Mouse (Mus musculus): ENCODE measurements around the gene Fam53b.

DNA sequence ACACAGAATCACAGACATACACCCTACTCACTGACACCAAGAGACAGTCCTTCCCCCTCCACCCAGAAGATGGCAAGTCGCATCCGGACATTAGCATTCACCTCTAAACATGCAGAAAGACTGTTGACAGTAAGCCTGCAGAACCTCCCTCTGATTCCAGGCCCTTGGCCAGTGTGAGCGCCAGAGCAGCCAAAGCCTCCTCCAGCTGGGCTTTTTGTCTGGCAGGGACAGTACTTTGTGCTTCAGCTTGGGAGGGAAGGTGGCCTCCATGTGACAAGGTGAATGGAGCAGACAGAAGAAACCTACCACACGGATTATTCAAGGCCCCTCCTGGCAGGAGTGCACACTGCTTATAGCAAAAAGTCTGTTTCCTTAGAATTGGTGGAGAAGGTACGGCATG is 7.4 kb downstream of the Fam53b start:
- TF ChIP-seq EP300 (IDR thresholded peaks at IDR 0.05; ENCODE audit: low read depth) (no peak), CTCF (IDR thresholded peaks at IDR 0.05; ENCODE audit: low read depth) (no peak)

All from liver, embryonic 14.5 days (tissue).